Mouse (Mus musculus) sigmoid colon, adult 10 weeks (tissue): ENCODE results near the gene Rspry1. TPM values are rescaled to one million over a fixed set of nuclear protein-coding genes. Genes with fewer than 3 reads are reported as not detected.

ENCODE experiments used
- polyA plus RNA-seq: library from polyadenylated mRNA; stranded (reverse); fragments of 350-450 nt; fragmentation: Illumina TruSeq; extraction: RNeasy Lipid Tissue Mini Kit (QIAGEN cat#74804); gene quantifications from one replicate; pipeline ENCODE4 v1.2.3, GENCODE M21; 2014; ENCODE audit warnings: low read depth, low replicate concordance

Gene Rspry1
- 53.1 TPM for polyA plus RNA-seq

GRCm38 (mm10) chr8:94601607-94602385, at the start of gene Rspry1, which contains the start of gene Fam192a:
Gene Rspry1 (plus strand): TSS chr8:94601937.
Gene Fam192a (minus strand): TSS chr8:94601997.

GRCm38 (mm10) chr8:94666456-94667308, 64.9 kb downstream of the Rspry1 start, which contains the start of gene Arl2bp:
Gene Arl2bp (plus strand): TSS chr8:94666600.

GRCm38 (mm10) chr8:94695994-94696384, 94.3 kb downstream of the Rspry1 start, which contains the start of gene Pllp:
Gene Pllp (minus strand): TSS chr8:94696278.

Other genes starting within 250 kb of the Rspry1 start
- gene Herpud1, start 215.5 kb upstream of the Rspry1 start, polyA plus RNA-seq: 130 TPM
- gene Nlrc5, start 167.6 kb upstream of the Rspry1 start, polyA plus RNA-seq: 11.2 TPM
- gene Cpne2, start 68.9 kb upstream of the Rspry1 start, polyA plus RNA-seq: 14.5 TPM
- gene Fam192a, start 60 bp downstream of the Rspry1 start, polyA plus RNA-seq: 65.7 TPM
- 245 TPM for gene Arl2bp, start 64.7 kb downstream of the Rspry1 start, polyA plus RNA-seq
- gene Pllp, start 94.3 kb downstream of the Rspry1 start, polyA plus RNA-seq: 18.7 TPM
- gene Ccl22, start 143.7 kb downstream of the Rspry1 start, polyA plus RNA-seq: 2.3 TPM
- gene Cx3cl1, start 170.1 kb downstream of the Rspry1 start, polyA plus RNA-seq: 5.1 TPM
- gene Ccl17, start 208.5 kb downstream of the Rspry1 start, polyA plus RNA-seq: not detected
- 19.1 TPM for gene Coq9, start 236.4 kb downstream of the Rspry1 start, polyA plus RNA-seq
- 6.3 TPM for gene Ciapin1, start 236.4 kb downstream of the Rspry1 start, polyA plus RNA-seq